Comparison of ENCODE assay signal across 16 mouse cellular contexts in genomic region chr10:38823741-38824140, GRCm38 (mm10). TPM values are rescaled to one million over a fixed set of nuclear protein-coding genes. Genes with fewer than 3 reads are reported as not detected.
"Had no signal": no experiment of that assay in that cellular context is flagged by ENCODE, and none has a peak within 500 bp of the region (broad histone marks: within the 10 kb centered on the region; RNA-seq: fewer than 3 reads in every experiment).

No protein-coding gene starts in this region.

- DNase-seq: kidney, adult 2 months; kidney, postnatal 25 days; layer of hippocampus, adult 9-11 months; lung, adult 18-20 months; right cerebral cortex, adult 18-20 months; right cerebral cortex, postnatal 25 days; thymus, postnatal 14 days had no signal

- ATAC-seq: midbrain, embryonic 13.5 days had no signal

- H3K27me3 ChIP-seq: kidney, embryonic 15.5 days; midbrain, embryonic 13.5 days had no signal

- H3K36me3 ChIP-seq: kidney, embryonic 15.5 days; midbrain, embryonic 13.5 days had no signal

- H3K4me3 ChIP-seq: kidney, embryonic 15.5 days; midbrain, embryonic 13.5 days had no signal

- H3K9ac ChIP-seq: kidney, embryonic 15.5 days; liver, embryonic 14.5 days; midbrain, embryonic 13.5 days had no signal

- H3K27ac ChIP-seq: kidney, embryonic 15.5 days; liver, embryonic 14.5 days; midbrain, embryonic 13.5 days; stomach, postnatal 0 days had no signal

- H3K4me1 ChIP-seq: kidney, embryonic 15.5 days; midbrain, embryonic 13.5 days had no signal

- H3K4me2 ChIP-seq: kidney, embryonic 15.5 days; midbrain, embryonic 13.5 days had no signal

RNA-seq across cellular contexts. Expression of gene Rfpl4b, which starts 2.2 kb away (rescaled TPM):
- total RNA-seq: left cerebral cortex, postnatal 36 days; liver, adult 2 months; midbrain, postnatal 0 days had no signal
- polyA plus RNA-seq: kidney, adult 2 months; kidney, embryonic 15.5 days; liver, adult 2 months; liver, embryonic 14.5 days; lung, embryonic 16.5 days; midbrain, embryonic 13.5 days; midbrain, postnatal 0 days; neural tube, embryonic 14.5 days; stomach, postnatal 0 days had no signal
